Mouse (Mus musculus): ENCODE results near the gene Tspoap1. TPM values are rescaled to one million over a fixed set of nuclear protein-coding genes. Genes with fewer than 3 reads are reported as not detected.
A peak's percentile ranks its signal among the peaks of the same experiment; 100 is the strongest.

The Tspoap1 gene
- polyA plus RNA-seq, 1 experiment from 2014 or later, result 19.9 TPM

GRCm38 (mm10) chr11:87772354-87772753 lies 12.0 kb downstream of the Tspoap1 start:
- Histone ChIP-seq H3K27me3 (ENCODE audit: control insufficient read depth, insufficient read depth, low read length) (no peaks in the 10 kb centered on the region), H3K9ac (ENCODE audit: low read length) (no peak overlapping the region), H3K4me2 (ENCODE audit: low read depth, low read length, severe bottlenecking) (no peak overlapping the region), H3K4me1 (replicated peaks; ENCODE audit: control insufficient read depth, insufficient read depth, low read length) (no peaks in the 10 kb centered on the region), H3K9me3 (ENCODE audit: control insufficient read depth, low read length) (no peaks in the 10 kb centered on the region), H3K36me3 (ENCODE audit: control insufficient read depth, insufficient read depth, low read length) (no peaks in the 10 kb centered on the region), H3K4me3 (ENCODE audit: low read depth, low read length) (no peak overlapping the region), H3K27ac (ENCODE audit: low read depth, low read length) (no peak overlapping the region)
- WGBS, result 93% methylated on average over 3 of the region's 3 CpGs
- no peak for DNase-seq (ENCODE audit: low spot score)
- ATAC-seq (replicated peaks; ENCODE audit: low FRiP score), result no peak

DNA sequence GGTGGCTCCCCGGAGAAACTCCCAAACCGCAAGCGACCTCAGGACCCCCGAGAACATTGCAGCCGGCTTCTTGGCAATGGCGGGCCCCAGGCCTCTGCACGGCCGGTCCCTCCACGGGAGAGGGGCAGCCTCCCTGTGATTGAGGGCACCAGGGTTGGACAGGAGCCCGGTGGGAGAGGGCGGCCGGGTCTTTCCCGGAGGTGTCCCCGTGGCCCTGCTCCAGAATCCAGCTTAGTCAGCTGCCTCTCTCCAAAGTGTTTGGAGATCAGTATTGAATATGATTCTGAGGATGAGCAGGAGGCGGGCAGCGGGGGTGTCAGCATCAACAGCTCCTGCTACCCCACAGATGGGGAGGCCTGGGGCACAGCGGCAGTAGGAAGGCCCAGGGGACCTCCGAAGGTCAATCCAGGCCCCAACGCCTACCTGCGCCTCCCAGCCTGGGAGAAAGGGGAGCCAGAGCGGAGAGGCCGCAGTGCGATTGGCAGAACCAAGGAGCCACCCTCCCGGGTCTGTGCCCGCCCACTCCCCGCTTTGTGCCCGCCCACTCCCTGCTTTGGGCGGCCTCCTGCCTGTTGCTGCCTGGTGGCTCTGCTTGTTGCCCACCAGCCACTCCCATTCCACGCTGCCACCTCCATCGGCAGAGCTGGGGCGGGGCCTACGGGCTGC lies 17.9 kb downstream of the Tspoap1 start:
- Histone ChIP-seq H3K36me3 (ENCODE audit: control insufficient read depth, insufficient read depth, low read length) (no peaks in the 10 kb centered on the region), H3K4me1 (replicated peaks; ENCODE audit: control insufficient read depth, insufficient read depth, low read length) (peaks cover 5% of the 10 kb centered on the region; the same call in 1 of the 2 replicates), H3K4me2 (ENCODE audit: low read depth, low read length, severe bottlenecking) (peak overlapping the region; percentile 68), H3K27me3 (ENCODE audit: control insufficient read depth, insufficient read depth, low read length) (peaks cover 2% of the 10 kb centered on the region; the same call in 1 of the 2 replicates), H3K9me3 (ENCODE audit: control insufficient read depth, low read length) (no peaks in the 10 kb centered on the region), H3K4me3 (ENCODE audit: low read depth, low read length) (peak overlapping the region; percentile 30), H3K27ac (ENCODE audit: low read depth, low read length) (no peak overlapping the region), H3K9ac (ENCODE audit: low read length) (peak overlapping the region; percentile 55; the same call in 1 of the 2 replicates)
- ATAC-seq (replicated peaks; ENCODE audit: low FRiP score) (peak; percentile 83), DNase-seq (ENCODE audit: low spot score) (peak; percentile 87)
- WGBS, result 9% methylated on average over 29 of the region's 32 CpGs

GRCm38 (mm10) chr11:87778915-87779314 lies 18.6 kb downstream of the Tspoap1 start:
- 40% methylated on average over 12 of the region's 12 CpGs for WGBS
- peak; percentile 64 for ATAC-seq (replicated peaks; ENCODE audit: low FRiP score)
- H3K27me3 ChIP-seq (ENCODE audit: control insufficient read depth, insufficient read depth, low read length), result peaks cover 2% of the 10 kb centered on the region; the same call in 1 of the 2 replicates
- H3K4me3 ChIP-seq (ENCODE audit: low read depth, low read length), result no peak overlapping the region
- H3K36me3 ChIP-seq (ENCODE audit: control insufficient read depth, insufficient read depth, low read length), result no peaks in the 10 kb centered on the region
- no peak for DNase-seq (ENCODE audit: low spot score)
- H3K9me3 ChIP-seq (ENCODE audit: control insufficient read depth, low read length), result no peaks in the 10 kb centered on the region
- H3K27ac ChIP-seq (ENCODE audit: low read depth, low read length), result no peak overlapping the region
- H3K9ac ChIP-seq (ENCODE audit: low read length), result 0 out of 2 replicates have a peak overlapping the region, but pooled peaks have one; percentile 55
- peak overlapping the region; percentile 68 for H3K4me2 ChIP-seq (ENCODE audit: low read depth, low read length, severe bottlenecking)
- peaks cover 5% of the 10 kb centered on the region; the same call in 1 of the 2 replicates for H3K4me1 ChIP-seq (replicated peaks; ENCODE audit: control insufficient read depth, insufficient read depth, low read length)

GRCm38 (mm10) chr11:87779392-87779791 lies 19.1 kb downstream of the Tspoap1 start:
- WGBS, result 81% methylated on average over 4 of the region's 4 CpGs
- Histone ChIP-seq H3K9ac (ENCODE audit: low read length) (no peak overlapping the region), H3K36me3 (ENCODE audit: control insufficient read depth, insufficient read depth, low read length) (no peaks in the 10 kb centered on the region), H3K9me3 (ENCODE audit: control insufficient read depth, low read length) (no peaks in the 10 kb centered on the region), H3K27me3 (ENCODE audit: control insufficient read depth, insufficient read depth, low read length) (peaks cover 2% of the 10 kb centered on the region; the same call in 1 of the 2 replicates), H3K4me3 (ENCODE audit: low read depth, low read length) (no peak overlapping the region), H3K4me1 (replicated peaks; ENCODE audit: control insufficient read depth, insufficient read depth, low read length) (peaks cover 5% of the 10 kb centered on the region; the same call in 1 of the 2 replicates), H3K27ac (ENCODE audit: low read depth, low read length) (no peak overlapping the region), H3K4me2 (ENCODE audit: low read depth, low read length, severe bottlenecking) (no peak overlapping the region; the same call in 1 of the 2 replicates)
- ATAC-seq (replicated peaks; ENCODE audit: low FRiP score) (no peak), DNase-seq (ENCODE audit: low spot score) (no peak)

DNA sequence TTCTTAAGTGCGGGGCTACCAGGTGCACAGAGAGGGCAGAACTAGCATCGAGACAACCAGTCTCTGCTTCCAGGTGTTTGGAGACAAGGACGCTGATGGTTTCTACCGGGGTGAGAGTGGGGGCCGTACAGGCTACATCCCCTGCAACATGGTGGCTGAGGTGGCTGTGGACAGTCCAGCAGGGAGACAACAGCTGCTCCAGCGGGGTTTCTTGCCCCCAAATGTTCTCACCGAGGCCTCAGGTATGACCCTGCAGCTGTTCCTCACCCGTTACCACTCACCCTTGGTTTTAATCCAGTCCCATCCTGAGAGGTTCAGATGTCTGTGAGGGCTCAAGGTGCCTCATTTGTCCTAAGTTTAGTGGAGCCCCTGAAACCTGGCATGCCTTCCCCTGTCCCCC lies 19.8 kb downstream of the Tspoap1 start:
- Histone ChIP-seq H3K27me3 (ENCODE audit: control insufficient read depth, insufficient read depth, low read length) (peaks cover 2% of the 10 kb centered on the region; the same call in 1 of the 2 replicates), H3K4me1 (replicated peaks; ENCODE audit: control insufficient read depth, insufficient read depth, low read length) (peaks cover 5% of the 10 kb centered on the region; the same call in 1 of the 2 replicates), H3K9ac (ENCODE audit: low read length) (no peak overlapping the region), H3K4me3 (ENCODE audit: low read depth, low read length) (no peak overlapping the region), H3K27ac (ENCODE audit: low read depth, low read length) (no peak overlapping the region), H3K9me3 (ENCODE audit: control insufficient read depth, low read length) (no peaks in the 10 kb centered on the region), H3K4me2 (ENCODE audit: low read depth, low read length, severe bottlenecking) (no peak overlapping the region), H3K36me3 (ENCODE audit: control insufficient read depth, insufficient read depth, low read length) (no peaks in the 10 kb centered on the region)
- DNase-seq (ENCODE audit: low spot score) (no peak), ATAC-seq (replicated peaks; ENCODE audit: low FRiP score) (no peak)
- 86% methylated on average over 8 of the region's 8 CpGs for WGBS

DNA sequence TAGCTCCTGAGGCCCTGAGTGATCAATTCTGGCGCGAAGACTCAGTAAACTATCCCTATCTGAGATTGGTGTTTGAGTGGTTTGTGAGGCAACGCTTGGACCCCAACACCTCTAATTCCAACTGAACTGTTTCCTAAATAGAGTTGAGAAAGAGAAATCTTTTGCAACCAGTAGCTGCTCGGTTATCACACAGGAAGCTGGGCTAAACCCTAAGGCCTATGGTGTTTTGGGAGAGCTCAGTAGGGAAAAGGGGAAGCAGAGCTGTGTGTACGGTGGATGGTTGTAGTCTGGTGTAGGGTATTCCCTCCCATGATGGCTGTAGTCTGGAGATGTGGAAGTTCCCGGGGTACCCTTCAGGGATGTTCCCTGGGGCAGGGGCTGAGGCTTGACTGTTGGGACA lies 29.7 kb downstream of the Tspoap1 start:
- H3K27me3 ChIP-seq (ENCODE audit: control insufficient read depth, insufficient read depth, low read length), result no peaks in the 10 kb centered on the region
- WGBS, result 86% methylated on average over 6 of the region's 6 CpGs

DNA sequence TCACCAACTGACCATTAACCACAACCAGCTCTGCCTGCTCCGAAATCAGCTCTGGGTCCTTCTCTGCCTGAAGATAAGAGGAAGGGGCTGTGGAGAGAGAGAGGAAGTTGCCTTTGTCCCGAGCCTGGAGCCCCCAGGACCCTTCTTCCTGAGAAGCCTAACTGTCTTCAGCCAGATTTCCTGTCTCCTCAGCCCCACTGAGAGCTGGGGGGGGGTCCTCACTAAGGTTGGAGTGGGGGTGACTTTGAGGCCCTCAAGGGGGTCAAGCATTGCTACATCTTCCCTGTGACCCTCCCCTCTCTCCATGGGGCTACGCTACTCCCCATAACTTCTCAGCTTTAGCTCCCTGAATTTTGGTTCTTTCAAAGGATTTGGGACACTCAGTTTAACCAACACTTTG lies 33.1 kb downstream of the Tspoap1 start, which contains the start of gene Mpo:
Mpo (plus strand) TSS at position 122 of the 400 bp plus-strand sequence.
- Histone ChIP-seq H3K4me2 (ENCODE audit: low read depth, low read length, severe bottlenecking) (no peak within 1 kb of the TSS), H3K36me3 (ENCODE audit: control insufficient read depth, insufficient read depth, low read length) (no peaks in the 10 kb centered on the region), H3K27ac (ENCODE audit: low read depth, low read length) (no peak within 1 kb of the TSS), H3K4me3 (ENCODE audit: low read depth, low read length) (no peak within 1 kb of the TSS), H3K27me3 (ENCODE audit: control insufficient read depth, insufficient read depth, low read length) (no peaks in the 10 kb centered on the region), H3K9me3 (ENCODE audit: control insufficient read depth, low read length) (no peaks in the 10 kb centered on the region), H3K4me1 (replicated peaks; ENCODE audit: control insufficient read depth, insufficient read depth, low read length) (peaks cover 5% of the 10 kb centered on the region; the same call in 1 of the 2 replicates), H3K9ac (ENCODE audit: low read length) (no peak within 1 kb of the TSS)
- 62% methylated on average over 3 of the region's 3 CpGs for WGBS
- no peak for DNase-seq (ENCODE audit: low spot score)
- ATAC-seq (replicated peaks; ENCODE audit: low FRiP score), result no peak

More for the DNA sequence above, 29.7 kb downstream of the Tspoap1 start:
- no peak for DNase-seq (ENCODE audit: low spot score)
- no peaks in the 10 kb centered on the region for H3K4me1 ChIP-seq (replicated peaks; ENCODE audit: control insufficient read depth, insufficient read depth, low read length)
- no peak overlapping the region for H3K27ac ChIP-seq (ENCODE audit: low read depth, low read length)
- no peak overlapping the region for H3K4me2 ChIP-seq (ENCODE audit: low read depth, low read length, severe bottlenecking)
- no peaks in the 10 kb centered on the region for H3K9me3 ChIP-seq (ENCODE audit: control insufficient read depth, low read length)
- no peak overlapping the region for H3K4me3 ChIP-seq (ENCODE audit: low read depth, low read length)
- no peak overlapping the region for H3K9ac ChIP-seq (ENCODE audit: low read length)
- ATAC-seq (replicated peaks; ENCODE audit: low FRiP score), result no peak
- no peaks in the 10 kb centered on the region for H3K36me3 ChIP-seq (ENCODE audit: control insufficient read depth, insufficient read depth, low read length)

DNA sequence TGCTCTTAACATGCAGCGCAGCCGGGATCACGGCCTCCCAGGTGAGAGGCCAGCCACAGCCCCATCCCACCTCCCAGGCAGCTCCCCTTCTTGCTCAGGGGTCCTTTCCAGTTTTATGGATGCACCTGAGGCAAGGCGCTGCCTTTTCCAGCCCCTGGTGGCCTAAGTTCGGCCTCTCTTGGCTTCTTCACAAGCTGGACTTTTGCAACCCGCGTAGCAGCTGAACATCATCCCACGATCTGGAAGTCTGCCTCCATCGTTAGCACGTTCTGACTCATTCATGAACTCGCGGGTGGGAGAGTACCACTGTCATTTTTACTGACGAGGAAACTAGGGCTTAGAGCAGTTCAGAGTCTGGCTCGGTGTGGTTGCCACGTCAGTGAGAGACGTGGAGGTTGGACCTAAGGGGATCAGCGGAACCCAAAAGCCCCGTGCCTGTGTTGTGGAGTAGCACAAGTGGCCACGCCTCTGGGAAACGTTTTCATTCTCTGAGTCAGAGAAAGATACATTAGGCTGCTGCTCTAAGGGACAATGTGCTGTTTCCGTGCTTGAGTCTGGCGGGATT lies 41.5 kb downstream of the Tspoap1 start:
- no peak overlapping the region for H3K4me3 ChIP-seq (ENCODE audit: low read depth, low read length)
- WGBS, result 85% methylated on average over 22 of the region's 22 CpGs
- ATAC-seq (replicated peaks; ENCODE audit: low FRiP score), result no peak
- no peaks in the 10 kb centered on the region for H3K36me3 ChIP-seq (ENCODE audit: control insufficient read depth, insufficient read depth, low read length)
- H3K27me3 ChIP-seq (ENCODE audit: control insufficient read depth, insufficient read depth, low read length), result no peaks in the 10 kb centered on the region
- peaks cover 5% of the 10 kb centered on the region; the same call in 1 of the 2 replicates for H3K4me1 ChIP-seq (replicated peaks; ENCODE audit: control insufficient read depth, insufficient read depth, low read length)
- DNase-seq (ENCODE audit: low spot score), result no peak
- H3K27ac ChIP-seq (ENCODE audit: low read depth, low read length), result no peak overlapping the region
- H3K9ac ChIP-seq (ENCODE audit: low read length), result no peak overlapping the region
- no peak overlapping the region for H3K4me2 ChIP-seq (ENCODE audit: low read depth, low read length, severe bottlenecking)
- H3K9me3 ChIP-seq (ENCODE audit: control insufficient read depth, low read length), result no peaks in the 10 kb centered on the region
